Mouse (Mus musculus): Measurements from ENCODE around the gene Pld3. TPM values are rescaled to one million over a fixed set of nuclear protein-coding genes. Genes with fewer than 3 reads are reported as not detected.

Gene Pld3
- 10 to 100 TPM; 23.1 to 27.8 TPM for total RNA-seq (2021)
- long read RNA-seq, experiment 1, transcript Pld3-201 (14 exons, 2,282 nt): major isoform, 12 of 26 reads
- long read RNA-seq, experiment 1, partial matches to known transcripts: 9 of 26 reads
- long read RNA-seq, experiment 1, other reads (novel, unspliced or antisense): 5 of 26 reads
- long read RNA-seq, experiment 2, transcript Pld3-201 (14 exons, 2,282 nt): major isoform, 13 of 41 reads
- long read RNA-seq, experiment 2, partial matches to known transcripts: 23 of 41 reads
- long read RNA-seq, experiment 2, other reads (novel, unspliced or antisense): 5 of 41 reads

GRCm38 (mm10) chr7:27552931-27553513 lies at the start of gene Pld3, which contains the start of gene 2310022A10Rik:
Gene Pld3 (minus strand): TSS chr7:27553218.
Gene 2310022A10Rik (plus strand): TSS chr7:27553233.
- intact Hi-C loops (cut with DNase I; ENCODE audit: low total_unique reads): no loop called here
- DNase-seq: peak; percentile 96

DNA sequence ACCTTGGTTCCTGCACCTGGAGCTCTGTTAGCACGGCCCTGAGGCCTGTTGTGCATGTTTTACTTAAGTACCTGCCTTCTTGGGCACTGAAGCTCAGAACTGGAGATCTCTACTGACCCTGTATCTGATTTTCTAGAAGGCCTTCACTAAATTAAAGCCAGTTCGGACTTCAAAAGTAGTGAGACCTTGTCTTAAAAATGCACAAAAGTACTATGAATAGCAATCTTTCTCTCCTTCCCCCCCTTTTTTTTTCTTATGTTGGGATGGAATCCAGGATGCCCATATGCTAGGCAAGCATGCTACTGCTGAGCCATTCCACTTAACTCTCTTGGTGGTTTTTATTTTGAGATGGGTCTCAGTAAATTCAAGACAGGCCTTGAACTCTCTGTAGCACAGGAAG lies 49.1 kb upstream of the Pld3 start:
- intact Hi-C loops (cut with DNase I; ENCODE audit: low total_unique reads): no loop called here
- DNase-seq: no peak

DNA sequence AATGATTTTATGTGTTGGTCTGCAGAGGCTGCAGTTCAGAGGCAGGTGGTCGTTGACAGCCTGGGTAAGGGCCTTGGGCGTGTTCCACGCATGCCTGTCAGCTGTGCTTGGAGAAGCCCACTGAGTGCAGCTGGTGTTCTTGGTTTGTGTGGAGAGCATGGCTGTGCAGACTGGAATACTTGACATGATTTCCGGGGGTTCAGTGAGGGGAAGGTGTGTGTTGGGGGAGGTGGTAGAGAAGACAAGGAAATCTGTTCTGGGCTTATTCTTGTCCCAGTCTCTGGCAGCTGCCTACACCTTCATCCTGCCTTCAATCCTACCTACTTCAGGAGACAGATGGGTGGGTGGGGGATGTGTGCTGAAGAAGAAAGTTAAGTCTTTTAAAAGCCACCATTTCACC lies 48.6 kb upstream of the Pld3 start:
- no peak for DNase-seq
- intact Hi-C loops (cut with DNase I; ENCODE audit: low total_unique reads): no loop called here

DNA sequence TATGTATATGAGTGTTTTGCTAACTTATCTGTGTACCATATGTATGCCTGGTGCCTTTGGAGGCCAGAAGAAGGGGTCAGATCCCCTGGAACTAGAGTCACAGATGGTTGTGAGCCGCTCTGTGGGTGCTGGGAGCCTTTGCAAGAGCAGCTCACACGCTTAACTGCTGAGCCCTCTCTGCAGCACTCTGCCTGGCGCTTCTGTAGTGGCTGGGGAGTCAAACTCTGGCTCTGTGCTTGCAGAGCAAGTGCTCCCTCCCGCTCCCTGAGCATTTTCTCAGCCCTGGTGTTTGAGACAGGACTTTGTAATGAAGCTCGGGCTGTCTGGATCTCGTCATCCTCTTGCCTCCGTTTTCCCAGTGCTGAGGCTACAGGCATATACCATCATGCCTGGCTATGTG lies 45.0 kb upstream of the Pld3 start:
- DNase-seq: no peak
- intact Hi-C loops (cut with DNase I; ENCODE audit: low total_unique reads): no loop called here

- intact Hi-C loops (cut with DNase I; ENCODE audit: low total_unique reads): no loop called here
- DNase-seq: peak; percentile 77
Observed at GRCm38 (mm10) chr7:27596586-27597503, 43.8 kb upstream of the Pld3 start.

DNA sequence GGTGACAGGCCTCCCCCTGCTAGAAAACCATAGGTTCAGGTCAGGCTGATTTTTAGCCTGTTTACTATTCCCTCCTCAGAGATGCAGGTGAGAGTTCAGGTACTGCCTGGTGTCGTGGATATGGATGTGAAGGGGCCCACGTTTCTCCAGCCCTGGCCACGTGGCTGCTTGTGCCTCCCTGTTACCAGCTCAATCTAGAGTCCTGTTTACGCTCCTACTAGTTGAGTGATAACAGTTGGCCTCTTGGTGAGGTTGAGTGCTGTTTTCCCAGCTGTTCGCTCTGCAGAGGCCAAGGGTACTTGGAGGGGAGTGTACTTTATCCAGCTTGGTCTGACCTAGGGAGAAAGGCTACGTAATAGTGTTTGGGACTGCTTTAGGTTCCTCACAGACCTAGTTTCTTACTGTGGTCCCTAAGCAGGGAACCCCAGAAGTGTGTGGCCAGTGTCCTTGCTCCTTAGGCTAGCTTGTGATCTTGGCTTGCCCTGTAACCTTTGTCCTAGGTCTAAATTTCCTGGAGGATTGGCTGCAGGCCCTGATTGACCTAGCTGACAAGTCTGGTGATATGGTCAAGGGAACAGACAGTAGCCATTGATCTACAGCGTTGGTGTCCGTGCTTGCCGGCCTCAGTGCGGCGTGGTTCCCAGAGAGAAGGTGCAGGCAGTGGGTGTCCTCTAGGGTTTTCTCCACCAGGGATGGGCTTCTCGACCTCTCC lies 40.1 kb upstream of the Pld3 start:
- intact Hi-C loops (cut with DNase I; ENCODE audit: low total_unique reads): no loop called here
- DNase-seq: no peak

DNA sequence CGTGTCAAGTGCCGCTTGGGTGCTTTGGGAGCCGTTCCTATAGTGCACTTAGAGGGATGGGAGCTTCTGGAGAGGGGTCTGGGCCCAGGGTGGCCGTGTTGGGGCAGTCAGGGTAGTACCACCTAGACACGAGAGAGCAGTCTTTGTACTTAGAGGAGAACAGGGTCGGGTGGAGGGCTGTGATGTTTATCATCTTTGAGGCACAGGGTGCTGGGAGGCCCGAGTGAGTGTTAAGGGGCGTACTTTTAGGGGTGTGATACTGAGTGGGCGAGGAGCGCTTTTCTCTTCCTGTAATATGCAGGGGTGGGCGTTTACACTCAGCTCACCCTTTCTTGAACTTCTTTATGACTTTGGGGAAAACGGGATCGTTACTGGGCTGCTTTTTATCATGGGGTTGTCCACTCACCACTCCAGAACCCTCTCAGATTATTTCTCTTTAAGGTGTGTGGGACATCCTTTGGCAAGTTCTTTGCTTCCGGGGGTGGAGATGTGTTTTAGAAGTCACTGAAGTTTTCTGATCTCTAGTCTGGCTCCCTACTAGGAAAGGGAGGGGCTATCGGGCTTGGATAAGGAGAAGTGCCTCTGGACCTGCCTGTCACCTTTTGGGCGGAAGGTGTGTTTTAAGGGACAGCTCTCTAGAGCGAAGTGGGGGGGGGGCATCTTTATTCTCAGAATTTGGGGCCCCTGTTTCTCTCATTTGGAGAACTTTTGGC lies 39.4 kb upstream of the Pld3 start:
- intact Hi-C loops (cut with DNase I; ENCODE audit: low total_unique reads): no loop called here
- DNase-seq: no peak

GRCm38 (mm10) chr7:27591266-27592216 lies 38.5 kb upstream of the Pld3 start, which contains the start of gene Akt2:
Gene Akt2 (plus strand): TSS chr7:27591552.
- DNase-seq: peak; percentile 90
- intact Hi-C loops (cut with DNase I; ENCODE audit: low total_unique reads): no loop called here

DNA sequence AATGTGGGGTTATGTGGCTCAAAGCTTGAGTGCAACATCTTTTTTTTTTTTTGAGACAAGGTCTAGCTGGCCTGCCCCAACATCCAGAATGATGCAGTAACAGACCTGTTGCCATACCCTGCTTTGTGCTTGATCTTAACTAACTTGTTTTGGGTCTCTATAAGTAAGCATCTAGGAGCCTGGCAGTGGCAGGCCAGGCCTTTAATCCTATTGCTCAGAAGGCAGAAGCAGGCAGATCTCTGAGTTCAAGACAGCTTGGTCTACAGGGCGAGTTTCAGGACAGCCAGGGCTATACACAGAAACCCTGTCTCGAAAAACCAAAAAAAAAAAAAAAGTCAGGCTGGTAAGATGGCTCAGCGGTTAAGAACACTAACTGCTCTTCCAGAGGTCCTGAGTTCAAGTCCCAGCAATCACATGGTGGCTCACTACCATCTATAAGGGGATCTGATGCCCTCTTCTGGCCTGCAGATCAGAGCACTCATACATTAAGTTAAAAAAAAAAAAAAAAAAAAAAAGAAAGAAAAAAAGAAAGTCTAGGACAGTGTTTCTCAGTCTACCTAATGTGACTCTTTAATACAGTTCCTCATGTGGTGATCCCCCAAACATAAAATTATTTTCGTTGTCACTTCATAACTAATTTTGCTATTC lies 37.7 kb upstream of the Pld3 start:
- intact Hi-C loops (cut with DNase I; ENCODE audit: low total_unique reads): no loop called here
- no peak for DNase-seq

- no peak for DNase-seq
- intact Hi-C loops (cut with DNase I; ENCODE audit: low total_unique reads): no loop called here
Observed at GRCm38 (mm10) chr7:27590088-27590487, 37.1 kb upstream of the Pld3 start.

DNA sequence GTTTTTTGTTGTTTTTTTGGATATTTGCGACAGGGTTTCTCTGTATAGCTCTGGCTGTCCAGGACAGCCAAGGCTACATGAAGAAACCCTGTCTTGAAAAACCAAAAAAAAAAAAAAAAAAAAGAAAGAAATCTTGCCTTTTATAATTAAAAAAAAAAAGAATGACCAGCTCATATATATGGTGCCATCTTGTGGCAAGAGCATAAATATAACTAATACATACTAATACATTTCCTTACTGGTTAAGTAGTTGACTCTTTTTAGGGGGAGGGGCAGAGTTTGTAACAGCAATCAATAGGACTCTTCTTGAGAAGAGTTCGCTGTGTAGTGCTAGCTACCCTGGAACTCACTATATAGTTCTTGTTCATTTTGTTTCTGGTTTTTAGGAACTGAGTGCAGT lies 34.7 kb upstream of the Pld3 start:
- intact Hi-C loops (cut with DNase I; ENCODE audit: low total_unique reads): no loop called here
- DNase-seq: no peak

GRCm38 (mm10) chr7:27586861-27587260 lies 33.8 kb upstream of the Pld3 start:
- intact Hi-C loops (cut with DNase I; ENCODE audit: low total_unique reads): no loop called here

GRCm38 (mm10) chr7:27580380-27581174 lies 27.6 kb upstream of the Pld3 start:
- no peak for DNase-seq
- intact Hi-C loops (cut with DNase I; ENCODE audit: low total_unique reads): no loop called here

More at GRCm38 (mm10) chr7:27586861-27587260, 33.8 kb upstream of the Pld3 start:
- no peak for DNase-seq

GRCm38 (mm10) chr7:27578465-27578864 lies 25.4 kb upstream of the Pld3 start:
- intact Hi-C loops (cut with DNase I; ENCODE audit: low total_unique reads): no loop called here
- peak; percentile 50 for DNase-seq

DNA sequence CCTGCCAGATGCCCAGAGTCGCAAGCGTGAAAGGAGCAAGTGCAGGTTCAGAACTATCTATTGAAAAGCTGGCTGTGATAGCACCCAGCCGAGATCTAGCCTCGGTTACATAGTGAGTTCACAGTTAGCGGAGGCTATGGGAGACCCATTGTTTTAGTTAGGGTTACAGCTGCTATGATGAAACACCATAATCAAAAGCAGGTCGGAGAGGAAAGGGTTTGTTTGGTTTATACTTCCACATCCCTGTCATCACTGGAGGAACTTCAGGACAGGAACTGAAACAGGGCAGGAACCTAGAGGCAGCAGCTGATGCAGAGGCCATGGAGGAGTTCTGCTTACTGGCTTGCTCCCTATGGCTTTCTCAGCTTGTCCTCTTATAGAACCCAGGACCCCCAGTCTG lies 24.6 kb upstream of the Pld3 start:
- intact Hi-C loops (cut with DNase I; ENCODE audit: low total_unique reads): no loop called here
- DNase-seq: no peak

DNA sequence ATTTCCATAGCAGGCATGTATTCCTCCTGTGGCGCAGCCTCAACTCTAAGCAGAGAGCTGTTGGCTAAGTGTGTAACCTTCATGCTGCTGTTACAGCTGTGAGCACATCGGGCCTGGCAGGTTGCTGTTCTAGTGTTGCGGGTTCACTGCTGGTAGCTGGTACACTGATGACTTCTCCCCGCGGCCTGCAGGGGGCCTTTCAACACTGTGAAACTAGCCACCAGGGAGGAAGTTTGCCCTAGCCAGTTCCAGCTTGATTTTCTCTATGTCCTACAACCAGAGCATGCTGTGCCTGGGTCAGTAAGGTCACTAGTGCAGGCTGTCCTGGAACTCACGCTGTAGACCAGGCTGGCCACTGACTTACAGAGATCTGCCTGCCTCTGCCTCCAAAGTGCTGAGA lies 23.9 kb upstream of the Pld3 start:
- peak; percentile 56 for DNase-seq
- intact Hi-C loops (cut with DNase I; ENCODE audit: low total_unique reads): no loop called here

All from gastrocnemius, postnatal 14 days (tissue).